Mouse (Mus musculus) bone marrow, adult 2 months (tissue): Measurements from ENCODE around the gene Mrps18a.

Experiments used
- CTCF ChIP-seq: fragments of 200-500 bp; IDR thresholded peaks from 2 replicates; pipeline ENCODE4 v1.5.1; 2011; ENCODE audit warnings: low read length, control low read depth; ENCODE audit not compliant: control insufficient read depth, insufficient read depth
- POLR2A ChIP-seq: fragments of 200-500 bp; IDR thresholded peaks from 2 replicates; pipeline ENCODE4 v1.6.1; 2011; ENCODE audit warnings: low read depth, mild to moderate bottlenecking, control low read depth, low read length, borderline replicate concordance; ENCODE audit not compliant: control insufficient read depth

DNA sequence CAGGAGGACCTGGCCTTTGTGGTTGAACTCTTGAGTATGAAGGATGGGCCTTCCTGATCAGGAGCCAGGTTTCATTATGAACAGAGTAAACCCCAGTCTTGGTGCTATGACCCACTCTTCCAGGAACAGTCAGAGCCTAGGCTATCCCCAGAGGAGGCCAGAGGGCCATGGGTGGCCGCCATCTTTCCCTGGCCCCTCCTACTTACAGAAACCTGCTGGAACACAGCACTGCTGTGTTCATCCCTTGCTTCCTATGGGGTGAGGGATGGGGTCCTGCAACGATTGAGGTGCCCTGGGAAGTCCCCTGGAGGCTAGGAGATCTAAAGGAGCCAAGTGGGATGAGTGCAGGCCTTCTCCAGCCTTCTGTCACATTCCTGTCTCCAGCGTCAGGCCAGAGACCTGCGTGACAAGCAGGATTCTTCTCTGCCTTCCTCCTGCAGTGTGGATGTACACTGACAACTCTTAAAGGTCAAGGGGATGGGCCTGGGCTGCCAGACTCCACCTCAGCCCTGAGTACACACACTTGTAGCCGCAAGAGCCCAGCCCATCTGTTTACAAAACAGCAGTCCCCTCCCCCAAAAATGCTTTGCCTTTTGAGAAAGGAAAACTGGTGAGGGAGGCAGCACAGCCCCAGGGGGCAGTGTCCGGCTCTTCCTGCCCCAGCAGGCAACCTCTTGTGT, 17.2 kb downstream of the Mrps18a start:
- no peak for TF ChIP-seq POLR2A
- no peak for TF ChIP-seq CTCF
